Mouse (Mus musculus): Measurements from ENCODE around the gene Prelid1. TPM values are rescaled to one million over a fixed set of nuclear protein-coding genes. Genes with fewer than 3 reads are reported as not detected.

Gene Prelid1
- polyA plus RNA-seq, 1 experiment from 2014 or later: 353 TPM

DNA sequence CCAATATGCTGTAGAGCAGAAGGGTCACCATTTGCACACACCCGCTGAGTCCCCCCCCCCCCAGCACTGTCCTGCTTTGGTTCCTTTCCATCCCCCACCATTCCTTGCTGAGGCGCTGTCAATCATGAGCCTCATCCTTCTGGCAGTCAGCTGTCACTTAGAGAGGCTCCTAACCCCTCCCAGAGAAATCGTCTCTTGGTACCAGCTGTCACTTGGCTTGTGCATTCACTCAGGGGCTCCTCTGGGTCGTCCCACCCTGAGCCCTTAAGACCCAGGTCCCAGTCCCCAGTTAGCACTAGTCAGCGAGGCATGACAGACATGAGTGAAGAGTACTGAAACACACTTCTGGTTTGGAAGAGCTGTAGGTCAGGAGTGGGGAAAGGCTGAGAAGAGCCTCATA lies 51.4 kb downstream of the Prelid1 start:
- Histone ChIP-seq H3K9me3 (ENCODE audit: control insufficient read depth, low read length) (no peaks in the 10 kb centered on the region), H3K4me3 (ENCODE audit: low read length) (no peak overlapping the region), H3K4me2 (ENCODE audit: low read length) (no peak overlapping the region), H3K27me3 (replicated peaks; ENCODE audit: control insufficient read depth, insufficient read depth, low read length) (peaks cover 3% of the 10 kb centered on the region), H3K9ac (ENCODE audit: low read depth, low read length) (no peak overlapping the region), H3K27ac (ENCODE audit: low read depth, low read length) (no peak overlapping the region), H3K4me1 (ENCODE audit: control insufficient read depth, insufficient read depth, low read depth, low read length) (no peaks in the 10 kb centered on the region), H3K36me3 (ENCODE audit: control insufficient read depth, insufficient read depth, low read length) (no peaks in the 10 kb centered on the region)
- ATAC-seq: no peak
- WGBS: 65% methylated on average over 4 of the region's 5 CpGs

DNA sequence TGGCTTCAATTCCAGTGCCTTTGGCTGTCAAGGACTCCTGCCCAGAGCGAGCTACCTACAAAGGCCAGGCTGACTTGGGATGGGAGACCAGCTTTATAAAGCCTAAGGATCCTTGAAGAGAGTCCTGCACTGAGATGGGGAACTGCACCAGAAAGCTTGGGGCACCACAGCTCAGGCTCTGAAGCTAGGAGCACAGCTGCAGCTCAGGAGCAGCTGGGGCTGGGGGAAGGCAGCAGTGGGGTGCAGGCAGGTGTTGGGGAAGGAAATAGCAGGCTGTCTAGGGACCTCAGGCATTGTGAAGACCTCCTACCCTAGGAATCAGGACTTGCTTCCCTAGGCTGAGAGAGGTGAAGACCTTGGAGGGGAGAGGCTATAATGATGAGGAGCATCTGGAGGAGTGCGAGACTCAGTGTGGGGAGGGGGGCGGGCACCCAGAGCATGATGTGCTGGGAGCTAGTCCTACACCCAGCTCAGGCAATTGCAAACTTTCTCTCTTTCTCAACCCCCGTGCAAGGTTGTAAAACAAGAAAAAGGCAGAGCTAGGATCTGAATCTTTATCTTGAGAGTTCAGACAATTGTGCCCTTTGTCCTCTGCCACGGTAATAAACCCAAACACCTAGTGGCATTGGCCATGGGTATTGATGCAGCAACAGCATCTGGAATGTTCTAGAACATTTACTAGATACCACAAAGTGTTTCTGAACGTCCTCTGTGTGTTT lies 54.1 kb downstream of the Prelid1 start:
- Histone ChIP-seq H3K4me3 (ENCODE audit: low read length) (no peak overlapping the region), H3K9ac (ENCODE audit: low read depth, low read length) (no peak overlapping the region), H3K27me3 (replicated peaks; ENCODE audit: control insufficient read depth, insufficient read depth, low read length) (peaks cover 21% of the 10 kb centered on the region), H3K27ac (ENCODE audit: low read depth, low read length) (no peak overlapping the region), H3K4me1 (ENCODE audit: control insufficient read depth, insufficient read depth, low read depth, low read length) (no peaks in the 10 kb centered on the region), H3K36me3 (ENCODE audit: control insufficient read depth, insufficient read depth, low read length) (no peaks in the 10 kb centered on the region), H3K9me3 (ENCODE audit: control insufficient read depth, low read length) (no peaks in the 10 kb centered on the region), H3K4me2 (ENCODE audit: low read length) (no peak overlapping the region)
- 72% methylated on average over 6 of the region's 6 CpGs for WGBS
- no peak for ATAC-seq

Other genes starting within 250 kb of the Prelid1 start
- gene Uimc1, start 220.2 kb upstream of the Prelid1 start, polyA plus RNA-seq (2015; fragmentation: Nextera tagmentation; extraction: Ambion mirVana): 18.2 and 18.5 TPM in 2 replicates
- 29.8 and 30.6 TPM in 2 replicates for gene Zfp346, start 215.2 kb upstream of the Prelid1 start, polyA plus RNA-seq (2015; fragmentation: Nextera tagmentation; extraction: Ambion mirVana)
- gene Gm17617, start 187.0 kb upstream of the Prelid1 start, polyA plus RNA-seq (2015; fragmentation: Nextera tagmentation; extraction: Ambion mirVana): not detected in 2 replicates
- 1.3 and 1.6 TPM in 2 replicates for gene Fgfr4, start 167.9 kb upstream of the Prelid1 start, polyA plus RNA-seq (2015; fragmentation: Nextera tagmentation; extraction: Ambion mirVana)
- 40.8 and 46.3 TPM in 2 replicates for gene Nsd1, start 110.7 kb upstream of the Prelid1 start, polyA plus RNA-seq (2015; fragmentation: Nextera tagmentation; extraction: Ambion mirVana)
- 95.4 and 97.6 TPM in 2 replicates for gene Rab24, start 1.4 kb downstream of the Prelid1 start, polyA plus RNA-seq (2015; fragmentation: Nextera tagmentation; extraction: Ambion mirVana)
- 10.9 and 12.4 TPM in 2 replicates for gene Mxd3, start 9.3 kb downstream of the Prelid1 start, polyA plus RNA-seq (2015; fragmentation: Nextera tagmentation; extraction: Ambion mirVana)
- gene Lman2, start 42.3 kb downstream of the Prelid1 start, polyA plus RNA-seq (2015; fragmentation: Nextera tagmentation; extraction: Ambion mirVana): 44.9 and 51.5 TPM in 2 replicates
- gene Rgs14, start 49.2 kb downstream of the Prelid1 start, polyA plus RNA-seq (2015; fragmentation: Nextera tagmentation; extraction: Ambion mirVana): 0.27 and 0.44 TPM in 2 replicates
- gene Slc34a1, start 77.7 kb downstream of the Prelid1 start, polyA plus RNA-seq (2015; fragmentation: Nextera tagmentation; extraction: Ambion mirVana): 0.05 TPM in 1 of 2 replicates, not detected in the other
- gene Pfn3, start 94.7 kb downstream of the Prelid1 start, polyA plus RNA-seq (2015; fragmentation: Nextera tagmentation; extraction: Ambion mirVana): 1.1 and 1.4 TPM in 2 replicates
- gene F12, start 106.3 kb downstream of the Prelid1 start, polyA plus RNA-seq (2015; fragmentation: Nextera tagmentation; extraction: Ambion mirVana): 0.14 and 0.38 TPM in 2 replicates
- 15.8 and 25.0 TPM in 2 replicates for gene Grk6, start 124.6 kb downstream of the Prelid1 start, polyA plus RNA-seq (2015; fragmentation: Nextera tagmentation; extraction: Ambion mirVana)
- gene Prr7, start 143.8 kb downstream of the Prelid1 start, polyA plus RNA-seq (2015; fragmentation: Nextera tagmentation; extraction: Ambion mirVana): 4.4 and 4.9 TPM in 2 replicates
- gene Dbn1, start 167.6 kb downstream of the Prelid1 start, polyA plus RNA-seq (2015; fragmentation: Nextera tagmentation; extraction: Ambion mirVana): 482 and 556 TPM in 2 replicates
- 161 and 177 TPM in 2 replicates for gene Pdlim7, start 193.2 kb downstream of the Prelid1 start, polyA plus RNA-seq (2015; fragmentation: Nextera tagmentation; extraction: Ambion mirVana)
- 3.6 and 4.3 TPM in 2 replicates for gene Dok3, start 208.8 kb downstream of the Prelid1 start, polyA plus RNA-seq (2015; fragmentation: Nextera tagmentation; extraction: Ambion mirVana)
- gene Ddx41, start 216.2 kb downstream of the Prelid1 start, polyA plus RNA-seq (2015; fragmentation: Nextera tagmentation; extraction: Ambion mirVana): 55.3 and 56.3 TPM in 2 replicates